Mouse (Mus musculus) adrenal gland, postnatal 10 days (tissue): ENCODE measurements around the gene Unc45a. TPM values are rescaled to one million over a fixed set of nuclear protein-coding genes. Genes with fewer than 3 reads are reported as not detected.

Experiments used
- DNase-seq: peaks from one replicate; pipeline ENCODE4 v3.0.0; 2021; ENCODE audit warnings: mixed read lengths
- total RNA-seq, 2 experiments: library from RNA; stranded (reverse); gene quantifications; 2 replicates each; pipeline ENCODE4 v1.2.3; 2021

Unc45a gene
- total RNA-seq, 2 experiments from 2014 or later = 40.8 to 44.6 TPM

- no peak for DNase-seq
Observed at GRCm38 (mm10) chr7:80283226-80283918, 57.4 kb downstream of the Unc45a start.

- peak; percentile 29 for DNase-seq
Observed at GRCm38 (mm10) chr7:80281646-80282045, 59.2 kb downstream of the Unc45a start.

DNA sequence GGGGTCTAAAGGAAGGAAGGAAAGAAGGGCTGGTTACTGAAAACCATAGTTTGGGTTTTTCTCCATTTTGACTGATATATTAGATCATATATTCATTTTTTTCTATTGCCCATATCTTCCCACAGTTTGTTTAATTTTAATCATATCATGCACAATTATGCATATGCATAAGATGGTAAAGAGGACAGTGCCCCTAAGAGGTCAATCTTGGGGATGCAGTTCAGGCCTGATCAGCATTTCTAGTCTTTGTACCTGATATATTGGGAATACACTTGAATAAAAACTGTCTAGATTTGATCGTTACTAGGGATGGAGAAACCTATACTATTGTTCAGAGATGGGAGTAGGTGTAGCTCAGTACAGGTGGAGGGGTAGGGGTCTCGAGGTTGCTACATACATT is 59.8 kb downstream of the Unc45a start:
- no peak for DNase-seq

DNA sequence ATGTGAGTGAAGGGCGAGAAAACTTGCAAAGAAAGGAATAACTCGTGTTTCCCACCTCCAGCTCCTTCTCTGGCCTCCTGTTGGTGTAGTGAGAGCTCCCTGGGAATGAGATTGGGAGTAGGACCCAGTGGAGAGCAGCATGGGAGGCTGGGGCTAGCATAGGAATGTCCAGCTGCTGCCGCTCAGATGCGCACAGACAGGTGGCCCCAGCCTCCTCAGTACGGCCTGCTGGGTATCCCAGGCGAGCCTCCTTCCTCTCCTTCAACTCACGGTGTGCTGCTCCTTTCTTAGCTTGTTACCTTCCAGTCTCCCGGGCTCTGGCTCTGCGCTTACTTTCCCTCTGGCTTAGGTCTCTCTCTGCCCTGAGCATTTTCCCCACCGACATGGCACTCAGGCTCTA is 60.8 kb downstream of the Unc45a start:
- no peak for DNase-seq

- no peak for DNase-seq
Observed at GRCm38 (mm10) chr7:80276374-80276773, 64.4 kb downstream of the Unc45a start.

Other genes starting within 250 kb of the Unc45a start
- gene Idh2, start 225.6 kb downstream of the Unc45a start, total RNA-seq = 100 to 1,000 TPM; 386 to 496 TPM
- 10 to 100 TPM; 39.0 to 44.3 TPM for gene Sema4b, start 154.2 kb downstream of the Unc45a start, total RNA-seq
- 10 to 100 TPM; 50.6 to 54.9 TPM for gene Cib1, start 108.2 kb downstream of the Unc45a start, total RNA-seq
- gene Gdpgp1, start 108.1 kb downstream of the Unc45a start, total RNA-seq = 1 to 10 TPM; 3.0 to 3.9 TPM
- gene Ttll13, start 94.6 kb downstream of the Unc45a start, total RNA-seq = 1 to 10 TPM; 1.1 to 1.8 TPM
- gene Ngrn, start 79.8 kb downstream of the Unc45a start, total RNA-seq = 10 to 100 TPM; 38.7 to 47.4 TPM
- gene Vps33b, start 71.4 kb downstream of the Unc45a start, total RNA-seq = 10 to 100 TPM; 14.5 to 18.3 TPM
- gene Prc1, start 46.6 kb downstream of the Unc45a start, total RNA-seq = 10 to 100 TPM; 38.9 to 43.4 TPM
- 10 to 100 TPM in 1 of 2 experiments, 1 to 10 TPM in 1; 8.4 to 13.8 TPM for gene Rccd1, start 16.6 kb downstream of the Unc45a start, total RNA-seq
- gene Hddc3, start 2.1 kb upstream of the Unc45a start, total RNA-seq = 10 to 100 TPM; 45.3 to 54.8 TPM
- gene Man2a2, start 30.4 kb upstream of the Unc45a start, total RNA-seq = 10 to 100 TPM; 56.2 to 93.5 TPM
- 10 to 100 TPM; 13.2 to 17.1 TPM for gene Fes, start 46.9 kb upstream of the Unc45a start, total RNA-seq
- gene Furin, start 64.4 kb upstream of the Unc45a start, total RNA-seq = 100 to 1,000 TPM; 113 to 129 TPM
- gene Blm, start 194.1 kb upstream of the Unc45a start, total RNA-seq = 10 to 100 TPM in 1 of 2 experiments, 1 to 10 TPM in 1; 5.4 to 10.7 TPM